Mouse (Mus musculus): ENCODE results near the gene Mfsd4b1. TPM values are rescaled to one million over a fixed set of nuclear protein-coding genes. Genes with fewer than 3 reads are reported as not detected.
"Not testable (repeated sequence)": the region's sequence is repeated elsewhere in the genome, so short reads cannot be mapped to it uniquely, and the experiment has no call there.

Mfsd4b1 gene
- polyA plus RNA-seq, 1 experiment: not detected

- Histone ChIP-seq H3K27ac (ENCODE audit: insufficient read depth, low read length) (no peak overlapping the region), H3K4me3 (ENCODE audit: low read depth, low read length) (no peak overlapping the region), H3K9me3 (replicated peaks; ENCODE audit: control insufficient read depth, insufficient read depth, low read length, poor library complexity, severe bottlenecking) (no peaks in the 10 kb centered on the region), H3K27me3 (ENCODE audit: control insufficient read depth, insufficient read depth, low read length, poor library complexity, severe bottlenecking) (no peaks in the 10 kb centered on the region; the same call in 1 of the 2 replicates), H3K4me1 (ENCODE audit: control insufficient read depth, insufficient read depth, low read length) (no peaks in the 10 kb centered on the region), H3K36me3 (ENCODE audit: control insufficient read depth, insufficient read depth, low read length, poor library complexity, severe bottlenecking) (no peaks in the 10 kb centered on the region), H3K9ac (ENCODE audit: low read depth, poor library complexity, severe bottlenecking) (no peak overlapping the region)
- TF ChIP-seq EP300 (IDR thresholded peaks at IDR 0.05; ENCODE audit: insufficient read depth, low read depth, low read length): no peak
- no peak for TF ChIP-seq CTCF (IDR thresholded peaks at IDR 0.05; ENCODE audit: low read depth, low read length)
- no peak for TF ChIP-seq POLR2A (IDR thresholded peaks at IDR 0.05; ENCODE audit: insufficient read depth, low read length)
Observed at GRCm38 (mm10) chr10:40018261-40018860, 6.7 kb downstream of the Mfsd4b1 start.

- Histone ChIP-seq H3K9me3 (replicated peaks; ENCODE audit: control insufficient read depth, insufficient read depth, low read length, poor library complexity, severe bottlenecking) (no peaks in the 10 kb centered on the region), H3K27me3 (ENCODE audit: control insufficient read depth, insufficient read depth, low read length, poor library complexity, severe bottlenecking) (no peaks in the 10 kb centered on the region), H3K4me3 (ENCODE audit: low read depth, low read length) (no peak overlapping the region), H3K27ac (ENCODE audit: insufficient read depth, low read length) (no peak overlapping the region), H3K36me3 (ENCODE audit: control insufficient read depth, insufficient read depth, low read length, poor library complexity, severe bottlenecking) (no peaks in the 10 kb centered on the region), H3K9ac (ENCODE audit: low read depth, poor library complexity, severe bottlenecking) (no peak overlapping the region), H3K4me1 (ENCODE audit: control insufficient read depth, insufficient read depth, low read length) (no peaks in the 10 kb centered on the region)
- TF ChIP-seq CTCF (IDR thresholded peaks at IDR 0.05; ENCODE audit: low read depth, low read length) (no peak), POLR2A (IDR thresholded peaks at IDR 0.05; ENCODE audit: insufficient read depth, low read length) (no peak), EP300 (IDR thresholded peaks at IDR 0.05; ENCODE audit: insufficient read depth, low read depth, low read length) (no peak)
Observed at GRCm38 (mm10) chr10:40009591-40009990, 15.5 kb downstream of the Mfsd4b1 start.

- H3K4me1 ChIP-seq (ENCODE audit: control insufficient read depth, insufficient read depth, low read length); H3K27ac ChIP-seq (ENCODE audit: insufficient read depth, low read length); H3K27me3 ChIP-seq (ENCODE audit: control insufficient read depth, insufficient read depth, low read length, poor library complexity, severe bottlenecking); H3K4me3 ChIP-seq (ENCODE audit: low read depth, low read length); H3K36me3 ChIP-seq (ENCODE audit: control insufficient read depth, insufficient read depth, low read length, poor library complexity, severe bottlenecking); H3K9me3 ChIP-seq (replicated peaks; ENCODE audit: control insufficient read depth, insufficient read depth, low read length, poor library complexity, severe bottlenecking); H3K9ac ChIP-seq (ENCODE audit: low read depth, poor library complexity, severe bottlenecking): not testable (repeated sequence)
Observed at GRCm38 (mm10) chr10:40008847-40009246, 16.2 kb downstream of the Mfsd4b1 start.

GRCm38 (mm10) chr10:40007953-40008352 lies 17.1 kb downstream of the Mfsd4b1 start:
- H3K9ac ChIP-seq (ENCODE audit: low read depth, poor library complexity, severe bottlenecking): no peak overlapping the region

GRCm38 (mm10) chr10:40006963-40007362 lies 18.1 kb downstream of the Mfsd4b1 start:
- no peaks in the 10 kb centered on the region for H3K4me1 ChIP-seq (ENCODE audit: control insufficient read depth, insufficient read depth, low read length)
- no peak overlapping the region for H3K27ac ChIP-seq (ENCODE audit: insufficient read depth, low read length)
- no peaks in the 10 kb centered on the region for H3K9me3 ChIP-seq (replicated peaks; ENCODE audit: control insufficient read depth, insufficient read depth, low read length, poor library complexity, severe bottlenecking)
- no peaks in the 10 kb centered on the region for H3K27me3 ChIP-seq (ENCODE audit: control insufficient read depth, insufficient read depth, low read length, poor library complexity, severe bottlenecking)
- no peaks in the 10 kb centered on the region for H3K36me3 ChIP-seq (ENCODE audit: control insufficient read depth, insufficient read depth, low read length, poor library complexity, severe bottlenecking)
- no peak overlapping the region for H3K4me3 ChIP-seq (ENCODE audit: low read depth, low read length)
- no peak overlapping the region for H3K9ac ChIP-seq (ENCODE audit: low read depth, poor library complexity, severe bottlenecking)
- TF ChIP-seq CTCF (IDR thresholded peaks at IDR 0.05; ENCODE audit: low read depth, low read length) (no peak), EP300 (IDR thresholded peaks at IDR 0.05; ENCODE audit: insufficient read depth, low read depth, low read length) (no peak), POLR2A (IDR thresholded peaks at IDR 0.05; ENCODE audit: insufficient read depth, low read length) (no peak)

More at GRCm38 (mm10) chr10:40007953-40008352, 17.1 kb downstream of the Mfsd4b1 start:
- Histone ChIP-seq H3K4me1 (ENCODE audit: control insufficient read depth, insufficient read depth, low read length) (no peaks in the 10 kb centered on the region), H3K4me3 (ENCODE audit: low read depth, low read length) (no peak overlapping the region), H3K36me3 (ENCODE audit: control insufficient read depth, insufficient read depth, low read length, poor library complexity, severe bottlenecking) (no peaks in the 10 kb centered on the region), H3K9me3 (replicated peaks; ENCODE audit: control insufficient read depth, insufficient read depth, low read length, poor library complexity, severe bottlenecking) (no peaks in the 10 kb centered on the region), H3K27ac (ENCODE audit: insufficient read depth, low read length) (no peak overlapping the region), H3K27me3 (ENCODE audit: control insufficient read depth, insufficient read depth, low read length, poor library complexity, severe bottlenecking) (no peaks in the 10 kb centered on the region)
- no peak for TF ChIP-seq POLR2A (IDR thresholded peaks at IDR 0.05; ENCODE audit: insufficient read depth, low read length)
- TF ChIP-seq CTCF (IDR thresholded peaks at IDR 0.05; ENCODE audit: low read depth, low read length): no peak
- TF ChIP-seq EP300 (IDR thresholded peaks at IDR 0.05; ENCODE audit: insufficient read depth, low read depth, low read length): no peak

- Histone ChIP-seq H3K27me3 (ENCODE audit: control insufficient read depth, insufficient read depth, low read length, poor library complexity, severe bottlenecking) (no peaks in the 10 kb centered on the region), H3K36me3 (ENCODE audit: control insufficient read depth, insufficient read depth, low read length, poor library complexity, severe bottlenecking) (no peaks in the 10 kb centered on the region), H3K9ac (ENCODE audit: low read depth, poor library complexity, severe bottlenecking) (no peak overlapping the region), H3K4me1 (ENCODE audit: control insufficient read depth, insufficient read depth, low read length) (no peaks in the 10 kb centered on the region), H3K4me3 (ENCODE audit: low read depth, low read length) (no peak overlapping the region), H3K9me3 (replicated peaks; ENCODE audit: control insufficient read depth, insufficient read depth, low read length, poor library complexity, severe bottlenecking) (no peaks in the 10 kb centered on the region), H3K27ac (ENCODE audit: insufficient read depth, low read length) (no peak overlapping the region)
- TF ChIP-seq POLR2A (IDR thresholded peaks at IDR 0.05; ENCODE audit: insufficient read depth, low read length) (no peak), CTCF (IDR thresholded peaks at IDR 0.05; ENCODE audit: low read depth, low read length) (no peak), EP300 (IDR thresholded peaks at IDR 0.05; ENCODE audit: insufficient read depth, low read depth, low read length) (no peak)
Observed at GRCm38 (mm10) chr10:40000746-40001145, 24.3 kb downstream of the Mfsd4b1 start.

All from ES-Bruce4 (cell line).